Mouse (Mus musculus) midbrain, postnatal 0 days (tissue): Measurements from ENCODE around the gene A730049H05Rik. TPM values are rescaled to one million over a fixed set of nuclear protein-coding genes. Genes with fewer than 3 reads are reported as not detected.

Experiments
- ATAC-seq: fragments of 200-750 bp; cut with Nextera tagmentation; 2 replicates; pipeline ENCODE4 v1.8.0; 2017; ENCODE audit warnings: moderate number of reproducible peaks, mild to moderate bottlenecking, moderate TSS enrichment, moderate library complexity; ENCODE audit not compliant: low FRiP score
- DNase-seq: peaks from one replicate; pipeline ENCODE4 v3.0.0-alpha.2; 2015; ENCODE audit warnings: low spot score
- H3K27ac ChIP-seq: fragments of 300-500 bp; sonication (generic); 2 replicates; pipeline ENCODE4 v1.5.1; 2014; ENCODE audit warnings: low read depth, mild to moderate bottlenecking, low read length, mixed read lengths
- H3K27me3 ChIP-seq: fragments of 300-500 bp; sonication (generic); 2 replicates; pipeline ENCODE4 v1.6.1; 2014; ENCODE audit warnings: low read length, control low read depth, mixed read lengths; ENCODE audit not compliant: insufficient read depth
- H3K36me3 ChIP-seq: fragments of 300-500 bp; sonication (generic); 2 replicates; pipeline ENCODE4 v1.6.1; 2014; ENCODE audit warnings: low read length, control low read depth, mixed read lengths; ENCODE audit not compliant: insufficient read depth
- H3K4me1 ChIP-seq: fragments of 300-500 bp; sonication (generic); 2 replicates; pipeline ENCODE4 v1.6.1; 2014; ENCODE audit warnings: mild to moderate bottlenecking, control low read depth, antibody characterized with exemption, low read length, mixed read lengths; ENCODE audit not compliant: insufficient read depth
- H3K4me2 ChIP-seq: fragments of 300-500 bp; sonication (generic); 2 replicates; pipeline ENCODE4 v1.6.1; 2014; ENCODE audit warnings: low read depth, mild to moderate bottlenecking, low read length, mixed read lengths; ENCODE audit not compliant: poor library complexity, severe bottlenecking
- H3K4me3 ChIP-seq: fragments of 300-500 bp; sonication (generic); 2 replicates; pipeline ENCODE4 v1.5.1; 2014; ENCODE audit warnings: low read depth, mild to moderate bottlenecking, low read length, moderate library complexity
- H3K9ac ChIP-seq: fragments of 300-500 bp; sonication (generic); replicated peaks from 2 replicates; pipeline ENCODE4 v1.6.1; 2014; ENCODE audit warnings: mild to moderate bottlenecking, low read length, moderate library complexity, mixed read lengths; ENCODE audit not compliant: poor library complexity, severe bottlenecking
- H3K9me3 ChIP-seq: fragments of 300-500 bp; sonication (generic); 2 replicates; pipeline ENCODE4 v1.6.1; 2016; ENCODE audit warnings: low read length, control low read depth
- CTCF ChIP-seq: IDR thresholded peaks from 2 replicates; pipeline ENCODE4 v1.5.1; 2016; ENCODE audit warnings: antibody characterized with exemption, mild to moderate bottlenecking
- WGBS: fragments of 180-500 bp; shearing (Covaris S2); extraction: QIAGEN DNeasy Blood & Tissue Kit; methylation state at CpG from one replicate; pipeline ENCODE4 v1.1.7; 2014; 5-methylcytosine and 5-hydroxymethylcytosine counted together
- polyA plus RNA-seq: library from polyadenylated mRNA; unstranded; fragments of >200 nt; fragmentation: Nextera tagmentation; extraction: Ambion mirVana; gene quantifications from 2 replicates; pipeline ENCODE4 v1.2.1, GENCODE M21; 2015
- total RNA-seq: library from RNA; depleted of rRNA; stranded (reverse); fragments of >200 nt; gene quantifications from 2 replicates; pipeline ENCODE4 v1.2.3, GENCODE M21; 2014; rRNA removed

A730049H05Rik gene
- total RNA-seq (0.82 and 1.1 TPM in 2 replicates), polyA plus RNA-seq (0.43 and 0.83 TPM in 2 replicates)

- 10% methylated on average over 8 of the region's 8 CpGs for WGBS
- no peaks in the 10 kb centered on the region for H3K36me3 ChIP-seq
- H3K4me2 ChIP-seq: no peak within 1 kb of the TSS
- no peaks in the 10 kb centered on the region; the same call in 1 of the 2 replicates for H3K4me1 ChIP-seq
- no peak for TF ChIP-seq CTCF
- ATAC-seq (no peak), DNase-seq (peak; percentile 62)
- no peaks in the 10 kb centered on the region for H3K9me3 ChIP-seq
- no peak within 1 kb of the TSS for H3K4me3 ChIP-seq
- H3K9ac ChIP-seq: no peak within 1 kb of the TSS
- H3K27me3 ChIP-seq: no peaks in the 10 kb centered on the region
- no peak within 1 kb of the TSS for H3K27ac ChIP-seq
Measured at GRCm38 (mm10) chr6:92816311-92816751, at the start of gene A730049H05Rik. TSS of gene A730049H05Rik (plus strand) at chr6:92816478.

- WGBS: 8% methylated on average over 2 of the region's 2 CpGs
- no peak overlapping the region for H3K4me2 ChIP-seq
- ATAC-seq (no peak), DNase-seq (peak; percentile 82)
- H3K9ac ChIP-seq: no peak overlapping the region
- H3K4me3 ChIP-seq: no peak overlapping the region
- H3K4me1 ChIP-seq: no peaks in the 10 kb centered on the region
- no peaks in the 10 kb centered on the region for H3K27me3 ChIP-seq
- H3K36me3 ChIP-seq: no peaks in the 10 kb centered on the region
- TF ChIP-seq CTCF: peak; percentile 88
- no peak overlapping the region for H3K27ac ChIP-seq
- H3K9me3 ChIP-seq: no peaks in the 10 kb centered on the region
Measured at GRCm38 (mm10) chr6:92776356-92776755, 39.9 kb upstream of the A730049H05Rik start.

- H3K4me3 ChIP-seq: no peak overlapping the region
- no peaks in the 10 kb centered on the region for H3K4me1 ChIP-seq
- ATAC-seq (no peak), DNase-seq (no peak)
- no peak overlapping the region for H3K27ac ChIP-seq
- no peak overlapping the region for H3K4me2 ChIP-seq
- H3K36me3 ChIP-seq: no peaks in the 10 kb centered on the region
- WGBS: 75% methylated on average over 11 of the region's 11 CpGs
- H3K9me3 ChIP-seq: no peaks in the 10 kb centered on the region
- H3K27me3 ChIP-seq: no peaks in the 10 kb centered on the region
- no peak for TF ChIP-seq CTCF
- H3K9ac ChIP-seq: no peak overlapping the region
Measured at GRCm38 (mm10) chr6:92779140-92779934, 36.9 kb upstream of the A730049H05Rik start.

GRCm38 (mm10) chr6:92779935-92780205 lies 36.4 kb upstream of the A730049H05Rik start:
- H3K9me3 ChIP-seq: no peaks in the 10 kb centered on the region
- no peaks in the 10 kb centered on the region for H3K27me3 ChIP-seq
- TF ChIP-seq CTCF: no peak
- no peak for ATAC-seq
- 57% methylated on average over 5 of the region's 5 CpGs for WGBS
- H3K27ac ChIP-seq: no peak overlapping the region
- no peaks in the 10 kb centered on the region for H3K36me3 ChIP-seq
- no peak for DNase-seq
- no peak overlapping the region for H3K9ac ChIP-seq
- no peaks in the 10 kb centered on the region for H3K4me1 ChIP-seq
- H3K4me2 ChIP-seq: no peak overlapping the region
- H3K4me3 ChIP-seq: no peak overlapping the region

- ATAC-seq: no peak
Measured at GRCm38 (mm10) chr6:92781446-92781845, 34.8 kb upstream of the A730049H05Rik start.

GRCm38 (mm10) chr6:92784782-92785181 lies 31.5 kb upstream of the A730049H05Rik start:
- Histone ChIP-seq H3K4me1 (no peaks in the 10 kb centered on the region), H3K9me3 (no peaks in the 10 kb centered on the region), H3K27me3 (no peaks in the 10 kb centered on the region), H3K4me3 (no peak overlapping the region), H3K4me2 (no peak overlapping the region), H3K27ac (no peak overlapping the region), H3K9ac (no peak overlapping the region), H3K36me3 (no peaks in the 10 kb centered on the region)
- peak; percentile 97 for TF ChIP-seq CTCF
- ATAC-seq: no peak
- WGBS: 4% methylated on average over 7 of the region's 7 CpGs
- peak; percentile 78 for DNase-seq

More at GRCm38 (mm10) chr6:92781446-92781845, 34.8 kb upstream of the A730049H05Rik start:
- no peak overlapping the region for H3K4me3 ChIP-seq
- H3K9ac ChIP-seq: no peak overlapping the region
- H3K9me3 ChIP-seq: no peaks in the 10 kb centered on the region
- TF ChIP-seq CTCF: no peak
- H3K27ac ChIP-seq: no peak overlapping the region
- WGBS: 94% methylated on average over 6 of the region's 6 CpGs
- no peaks in the 10 kb centered on the region for H3K36me3 ChIP-seq
- no peak overlapping the region for H3K4me2 ChIP-seq
- H3K4me1 ChIP-seq: no peaks in the 10 kb centered on the region
- no peaks in the 10 kb centered on the region for H3K27me3 ChIP-seq
- no peak for DNase-seq
